Mouse (Mus musculus): ENCODE measurements around the gene Pak1ip1. TPM values are rescaled to one million over a fixed set of nuclear protein-coding genes. Genes with fewer than 3 reads are reported as not detected.
"Not testable (repeated sequence)": the region's sequence is repeated elsewhere in the genome, so short reads cannot be mapped to it uniquely, and the experiment has no call there.

Pak1ip1 gene
- polyA plus RNA-seq, 1 experiment from 2014 or later: 55.7 TPM

- no peak overlapping the region for H3K9ac ChIP-seq
- ATAC-seq (ENCODE audit: insufficient number of reproducible peaks, insufficient read depth, low FRiP score, low TSS enrichment): no peak
Measured at GRCm38 (mm10) chr13:40979321-40979720, 21.5 kb upstream of the Pak1ip1 start.

GRCm38 (mm10) chr13:40982759-40983158, 18.1 kb upstream of the Pak1ip1 start:
- H3K9me3 ChIP-seq: no peaks in the 10 kb centered on the region
- no peaks in the 10 kb centered on the region for H3K36me3 ChIP-seq
- WGBS: 74% methylated on average over 1 of the region's 1 CpGs
- H3K4me1 ChIP-seq: no peaks in the 10 kb centered on the region
- no peak overlapping the region for H3K4me3 ChIP-seq
- no peak overlapping the region for H3K27ac ChIP-seq
- no peaks in the 10 kb centered on the region for H3K27me3 ChIP-seq
- ATAC-seq (ENCODE audit: insufficient number of reproducible peaks, insufficient read depth, low FRiP score, low TSS enrichment): no peak
- no peak overlapping the region for H3K9ac ChIP-seq
- H3K4me2 ChIP-seq (replicated peaks): no peak overlapping the region

More at GRCm38 (mm10) chr13:40979321-40979720, 21.5 kb upstream of the Pak1ip1 start:
- Histone ChIP-seq H3K27me3 (no peaks in the 10 kb centered on the region), H3K36me3 (no peaks in the 10 kb centered on the region), H3K4me2 (replicated peaks) (no peak overlapping the region), H3K27ac (no peak overlapping the region), H3K9me3 (no peaks in the 10 kb centered on the region), H3K4me3 (no peak overlapping the region), H3K4me1 (no peaks in the 10 kb centered on the region)
- 64% methylated on average over 2 of the region's 2 CpGs for WGBS

GRCm38 (mm10) chr13:40986081-40986480, 14.7 kb upstream of the Pak1ip1 start:
- no peak for ATAC-seq (ENCODE audit: insufficient number of reproducible peaks, insufficient read depth, low FRiP score, low TSS enrichment)
- H3K4me3 ChIP-seq: no peak overlapping the region
- H3K4me2 ChIP-seq (replicated peaks): no peak overlapping the region
- 90% methylated on average over 5 of the region's 5 CpGs for WGBS
- H3K27ac ChIP-seq: no peak overlapping the region
- H3K9me3 ChIP-seq: no peaks in the 10 kb centered on the region
- H3K4me1 ChIP-seq: no peaks in the 10 kb centered on the region
- no peaks in the 10 kb centered on the region for H3K27me3 ChIP-seq
- H3K36me3 ChIP-seq: no peaks in the 10 kb centered on the region
- H3K9ac ChIP-seq: no peak overlapping the region

GRCm38 (mm10) chr13:40987608-40988303, 13.1 kb upstream of the Pak1ip1 start:
- 60% methylated on average over 4 of the region's 4 CpGs for WGBS
- H3K4me3 ChIP-seq; ATAC-seq (ENCODE audit: insufficient number of reproducible peaks, insufficient read depth, low FRiP score, low TSS enrichment); H3K9me3 ChIP-seq; H3K4me2 ChIP-seq (replicated peaks); H3K9ac ChIP-seq; H3K36me3 ChIP-seq; H3K27me3 ChIP-seq; H3K4me1 ChIP-seq; H3K27ac ChIP-seq: not testable (repeated sequence)

GRCm38 (mm10) chr13:40988418-40988817, 12.4 kb upstream of the Pak1ip1 start:
- WGBS: 72% methylated on average over 2 of the region's 2 CpGs
- Histone ChIP-seq H3K36me3 (no peaks in the 10 kb centered on the region), H3K4me2 (replicated peaks) (no peak overlapping the region)

GRCm38 (mm10) chr13:40994487-40995263, 6.1 kb upstream of the Pak1ip1 start:
- Histone ChIP-seq H3K4me3 (no peak overlapping the region), H3K4me2 (replicated peaks) (no peak overlapping the region), H3K36me3 (no peaks in the 10 kb centered on the region), H3K9ac (no peak overlapping the region), H3K4me1 (no peaks in the 10 kb centered on the region), H3K9me3 (no peaks in the 10 kb centered on the region), H3K27ac (no peak overlapping the region), H3K27me3 (no peaks in the 10 kb centered on the region)
- peak; percentile 47; the same call in 1 of the 2 replicates for ATAC-seq (ENCODE audit: insufficient number of reproducible peaks, insufficient read depth, low FRiP score, low TSS enrichment)
- 37% methylated on average over 8 of the region's 8 CpGs for WGBS

More at GRCm38 (mm10) chr13:40988418-40988817, 12.4 kb upstream of the Pak1ip1 start:
- Histone ChIP-seq H3K4me1 (no peaks in the 10 kb centered on the region), H3K27me3 (no peaks in the 10 kb centered on the region), H3K27ac (no peak overlapping the region), H3K4me3 (no peak overlapping the region), H3K9me3 (no peaks in the 10 kb centered on the region), H3K9ac (no peak overlapping the region)
- no peak for ATAC-seq (ENCODE audit: insufficient number of reproducible peaks, insufficient read depth, low FRiP score, low TSS enrichment)

GRCm38 (mm10) chr13:40998537-40998936, 2.3 kb upstream of the Pak1ip1 start:
- not testable (repeated sequence) for H3K27ac ChIP-seq; H3K9me3 ChIP-seq; H3K36me3 ChIP-seq; H3K9ac ChIP-seq; H3K4me3 ChIP-seq; H3K4me2 ChIP-seq (replicated peaks); ATAC-seq (ENCODE audit: insufficient number of reproducible peaks, insufficient read depth, low FRiP score, low TSS enrichment); H3K27me3 ChIP-seq
- WGBS: 89% methylated on average over 5 of the region's 5 CpGs
- H3K4me1 ChIP-seq: peaks cover 10% of the 10 kb centered on the region; the same call in 1 of the 2 replicates

GRCm38 (mm10) chr13:41000140-41000925, 490 bp upstream of the Pak1ip1 start:
- H3K4me1 ChIP-seq: peaks cover 10% of the 10 kb centered on the region; the same call in 1 of the 2 replicates
- H3K9me3 ChIP-seq: no peaks in the 10 kb centered on the region
- 3% methylated on average over 25 of the region's 25 CpGs for WGBS
- 0 out of 2 replicates have a peak, but pooled peaks have one; percentile 16 for ATAC-seq (ENCODE audit: insufficient number of reproducible peaks, insufficient read depth, low FRiP score, low TSS enrichment)
- H3K4me3 ChIP-seq: peak overlapping the region; percentile 95
- peaks cover 14% of the 10 kb centered on the region for H3K36me3 ChIP-seq
- H3K4me2 ChIP-seq (replicated peaks): peak overlapping the region; percentile 87
- H3K27me3 ChIP-seq: no peaks in the 10 kb centered on the region
- peak overlapping the region; percentile 97 for H3K27ac ChIP-seq
- peak overlapping the region; percentile 86 for H3K9ac ChIP-seq

- ATAC-seq (ENCODE audit: insufficient number of reproducible peaks, insufficient read depth, low FRiP score, low TSS enrichment): no peak
- Histone ChIP-seq H3K27ac (no peak overlapping the region), H3K4me3 (peak overlapping the region; percentile 95; the same call in 1 of the 2 replicates), H3K4me2 (replicated peaks) (peak overlapping the region; percentile 87), H3K9ac (no peak overlapping the region), H3K9me3 (no peaks in the 10 kb centered on the region), H3K36me3 (peaks cover 26% of the 10 kb centered on the region), H3K27me3 (no peaks in the 10 kb centered on the region), H3K4me1 (peaks cover 10% of the 10 kb centered on the region; the same call in 1 of the 2 replicates)
- 83% methylated on average over 5 of the region's 5 CpGs for WGBS
Measured at GRCm38 (mm10) chr13:41002001-41002400, 1.2 kb downstream of the Pak1ip1 start.

GRCm38 (mm10) chr13:41006244-41006643, 5.4 kb downstream of the Pak1ip1 start:
- Histone ChIP-seq H3K4me2 (replicated peaks) (no peak overlapping the region), H3K9me3 (no peaks in the 10 kb centered on the region), H3K9ac (no peak overlapping the region), H3K27ac (no peak overlapping the region), H3K4me3 (no peak overlapping the region), H3K4me1 (peaks cover 7% of the 10 kb centered on the region; the same call in 1 of the 2 replicates), H3K27me3 (no peaks in the 10 kb centered on the region), H3K36me3 (peaks cover 67% of the 10 kb centered on the region)
- 93% methylated on average over 4 of the region's 4 CpGs for WGBS
- ATAC-seq (ENCODE audit: insufficient number of reproducible peaks, insufficient read depth, low FRiP score, low TSS enrichment): no peak

- no peak for ATAC-seq (ENCODE audit: insufficient number of reproducible peaks, insufficient read depth, low FRiP score, low TSS enrichment)
- no peak overlapping the region for H3K27ac ChIP-seq
- H3K9me3 ChIP-seq: no peaks in the 10 kb centered on the region
- H3K4me2 ChIP-seq (replicated peaks): no peak overlapping the region
- H3K27me3 ChIP-seq: no peaks in the 10 kb centered on the region
- H3K4me1 ChIP-seq: no peaks in the 10 kb centered on the region
- no peak overlapping the region for H3K9ac ChIP-seq
- H3K36me3 ChIP-seq: peaks cover 81% of the 10 kb centered on the region
- 92% methylated on average over 10 of the region's 10 CpGs for WGBS
- no peak overlapping the region for H3K4me3 ChIP-seq
Measured at GRCm38 (mm10) chr13:41008271-41008670, 7.4 kb downstream of the Pak1ip1 start.
